Mouse (Mus musculus): ENCODE results near the gene Dnttip1.

- TF ChIP-seq CTCF (conservative IDR thresholded peaks at IDR 0.05 in 1 of 2, IDR thresholded peaks at IDR 0.05 in 1 of 2; ENCODE audit: low read depth in 2 of 2, low read length in 2 of 2) (no peak), POLR2A (IDR thresholded peaks at IDR 0.05; ENCODE audit: low read depth, low read length) (no peak), ETS1 (conservative IDR thresholded peaks at IDR 0.05; ENCODE audit: low read depth, low read length) (no peak), MAFK (IDR thresholded peaks at IDR 0.05; ENCODE audit: insufficient replicate concordance, low read length) (no peak), EP300 (IDR thresholded peaks at IDR 0.05; ENCODE audit: low read length) (no peak), KAT2A (IDR thresholded peaks at IDR 0.05; ENCODE audit: insufficient replicate concordance, low read length) (no peak), CHD1 (IDR thresholded peaks at IDR 0.05; ENCODE audit: low read depth, low read length) (no peak), MAZ (IDR thresholded peaks at IDR 0.05; ENCODE audit: low read depth, low read length) (no peak), NELFE (IDR thresholded peaks at IDR 0.05; ENCODE audit: low read depth, low read length) (no peak), SIN3A (IDR thresholded peaks at IDR 0.05; ENCODE audit: low read length) (no peak), TCF12 (IDR thresholded peaks at IDR 0.05; ENCODE audit: low read depth, low read length) (no peak)
Observed at GRCm38 (mm10) chr2:164790451-164790850, 44.7 kb downstream of the Dnttip1 start.
